Mouse (Mus musculus) thymus, adult 18-20 months (tissue): ENCODE measurements around the gene Col12a1.

Source experiments
- DNase-seq, 2 experiments: peaks; one replicate each; pipeline ENCODE4 v3.0.0; 2022; ENCODE audit warnings: mixed read lengths in 2 of 2

Col12a1 gene

GRCm38 (mm10) chr9:79718481-79719370 lies at the start of gene Col12a1:
TSS of gene Col12a1 (minus strand) at chr9:79718831.
- no peak for DNase-seq

GRCm38 (mm10) chr9:79766991-79767545 lies 48.4 kb upstream of the Col12a1 start:
- no peak for DNase-seq

GRCm38 (mm10) chr9:79765329-79765728 lies 46.7 kb upstream of the Col12a1 start:
- no peak for DNase-seq

- no peak for DNase-seq
Observed at GRCm38 (mm10) chr9:79762519-79762918, 43.9 kb upstream of the Col12a1 start.

GRCm38 (mm10) chr9:79760076-79760475 lies 41.4 kb upstream of the Col12a1 start:
- DNase-seq: no peak

GRCm38 (mm10) chr9:79759385-79760005 lies 40.9 kb upstream of the Col12a1 start, which contains the start of gene Cox7a2:
TSS of gene Cox7a2 (minus strand) at chr9:79759878.
- DNase-seq: peak; percentile 89 to 94

GRCm38 (mm10) chr9:79755311-79755710 lies 36.7 kb upstream of the Col12a1 start:
- DNase-seq: no peak

GRCm38 (mm10) chr9:79751846-79752245 lies 33.2 kb upstream of the Col12a1 start:
- DNase-seq: no peak

- no peak for DNase-seq
Observed at GRCm38 (mm10) chr9:79750709-79751108, 32.1 kb upstream of the Col12a1 start.

- DNase-seq: no peak
Observed at GRCm38 (mm10) chr9:79745036-79745435, 26.4 kb upstream of the Col12a1 start.

- no peak for DNase-seq
Observed at GRCm38 (mm10) chr9:79735608-79736007, 17.0 kb upstream of the Col12a1 start.

- no peak for DNase-seq
Observed at GRCm38 (mm10) chr9:79730301-79730700, 11.7 kb upstream of the Col12a1 start.

GRCm38 (mm10) chr9:79723090-79723489 lies 4.5 kb upstream of the Col12a1 start:
- no peak for DNase-seq

GRCm38 (mm10) chr9:79721056-79721455 lies 2.4 kb upstream of the Col12a1 start:
- DNase-seq: no peak

- DNase-seq: no peak
Observed at GRCm38 (mm10) chr9:79720143-79720542, 1.5 kb upstream of the Col12a1 start.

GRCm38 (mm10) chr9:79719451-79719850 lies 820 bp upstream of the Col12a1 start:
- DNase-seq: no peak

- no peak for DNase-seq
Observed at GRCm38 (mm10) chr9:79717836-79718475, 675 bp downstream of the Col12a1 start.

- no peak for DNase-seq
Observed at GRCm38 (mm10) chr9:79716909-79717835, 1.5 kb downstream of the Col12a1 start.

- no peak for DNase-seq
Observed at GRCm38 (mm10) chr9:79716496-79716895, 2.1 kb downstream of the Col12a1 start.

- no peak for DNase-seq
Observed at GRCm38 (mm10) chr9:79714471-79715045, 4.1 kb downstream of the Col12a1 start.

- DNase-seq: no peak
Observed at GRCm38 (mm10) chr9:79689771-79690535, 28.7 kb downstream of the Col12a1 start.
